Mouse (Mus musculus) MEL (cell line): Measurements from ENCODE around the gene Cd247. TPM values are rescaled to one million over a fixed set of nuclear protein-coding genes. Genes with fewer than 3 reads are reported as not detected.
A peak's percentile ranks its signal among the peaks of the same experiment; 100 is the strongest.

ENCODE experiments used
- DNase-seq: peaks from one replicate; pipeline ENCODE4 v3.0.0; 2011; ENCODE audit warnings: low read depth, low spot score
- H3K27ac ChIP-seq: 2 replicates; pipeline ENCODE4 v1.5.1; 2012; ENCODE audit warnings: low read depth, mild to moderate bottlenecking, control low read depth, low read length, moderate library complexity; ENCODE audit not compliant: control insufficient read depth
- H3K27me3 ChIP-seq, 2 experiments: fragments of 150-350 bp in 1 of 2; sonication (generic) in 1 of 2; 2 replicates each; pipeline ENCODE4 v1.6.1; 2012; ENCODE audit warnings: low read length in 2 of 2, mild to moderate bottlenecking in 2 of 2, improper control_type of control experiment in 1 of 2, moderate library complexity in 1 of 2; ENCODE audit not compliant: insufficient read depth in 2 of 2, control insufficient read depth in 1 of 2
- H3K36me3 ChIP-seq, 2 experiments: 2 replicates each; pipeline ENCODE4 v1.6.1; 2012 to 2014; ENCODE audit warnings: low read length in 2 of 2, improper control_type of control experiment in 1 of 2, inconsistent platforms in 1 of 2, mild to moderate bottlenecking in 1 of 2; ENCODE audit not compliant: insufficient read depth in 2 of 2, control insufficient read depth in 1 of 2
- H3K4me1 ChIP-seq, 2 experiments: fragments of 150-350 bp in 1 of 2; sonication (generic) in 1 of 2; 2 replicates each; pipeline ENCODE4 v1.6.1; 2012; ENCODE audit warnings: low read length in 2 of 2, improper control_type of control experiment in 1 of 2, mild to moderate bottlenecking in 1 of 2; ENCODE audit not compliant: insufficient read depth in 2 of 2, control insufficient read depth in 1 of 2
- H3K4me3 ChIP-seq, 2 experiments: fragments of 150-350 bp in 1 of 2; sonication (generic) in 1 of 2; 2 replicates each; pipeline ENCODE4 v1.5.1; 2012; ENCODE audit warnings: low read depth in 2 of 2, low read length in 2 of 2, mild to moderate bottlenecking in 2 of 2, moderate library complexity in 2 of 2, control low read depth in 1 of 2, improper control_type of control experiment in 1 of 2; ENCODE audit not compliant: control insufficient read depth in 1 of 2, insufficient read depth in 1 of 2
- H3K79me2 ChIP-seq: 2 replicates; pipeline ENCODE4 v1.6.1; 2012; ENCODE audit warnings: mild to moderate bottlenecking, low read length, moderate library complexity; ENCODE audit not compliant: control insufficient read depth, poor library complexity, insufficient read depth
- H3K9ac ChIP-seq: 2 replicates; pipeline ENCODE4 v1.6.1; 2012; ENCODE audit warnings: low read depth, mild to moderate bottlenecking, control low read depth, low read length, moderate library complexity; ENCODE audit not compliant: control insufficient read depth, poor library complexity, severe bottlenecking
- H3K9me3 ChIP-seq: fragments of 150-350 bp; sonication (generic); replicated peaks from 2 replicates; pipeline ENCODE4 v1.6.1; 2012; ENCODE audit warnings: mild to moderate bottlenecking, low read length, improper control_type of control experiment, moderate library complexity; ENCODE audit not compliant: insufficient read depth
- BHLHE40 ChIP-seq: IDR thresholded peaks from 2 replicates; pipeline ENCODE4 v1.6.1; 2012; ENCODE audit warnings: low read depth, mild to moderate bottlenecking, inconsistent platforms, low read length, improper control_type of control experiment, borderline replicate concordance
- CHD1 ChIP-seq: IDR thresholded peaks from 2 replicates; pipeline ENCODE4 v1.6.1; 2012; ENCODE audit warnings: low read depth, mild to moderate bottlenecking, inconsistent platforms, low read length, improper control_type of control experiment
- CHD2 ChIP-seq: IDR thresholded peaks from 2 replicates; pipeline ENCODE4 v1.6.1; 2011; ENCODE audit warnings: low read length, improper control_type of control experiment
- CTCF ChIP-seq, 3 experiments: IDR thresholded peaks in 2 of 3; conservative IDR thresholded peaks in 1 of 3; 2 replicates each; pipeline ENCODE4 v1.5.1; 2011 to 2012; ENCODE audit warnings: low read length in 3 of 3, low read depth in 2 of 3, mild to moderate bottlenecking in 2 of 3, improper control_type of control experiment in 1 of 3, inconsistent platforms in 1 of 3, mixed read lengths in 1 of 3, moderate library complexity in 1 of 3; ENCODE audit not compliant: control insufficient read depth in 1 of 3, insufficient read depth in 1 of 3, poor library complexity in 1 of 3, severe bottlenecking in 1 of 3
- E2F4 ChIP-seq: IDR thresholded peaks from 2 replicates; pipeline ENCODE4 v1.6.1; 2011; ENCODE audit warnings: low read depth, low read length, improper control_type of control experiment, borderline replicate concordance
- ELF1 ChIP-seq: IDR thresholded peaks from 2 replicates; pipeline ENCODE4 v1.6.1; 2014; ENCODE audit warnings: low read depth, mild to moderate bottlenecking, inconsistent platforms, low read length, improper control_type of control experiment, moderate library complexity
- EP300 ChIP-seq, 2 experiments: IDR thresholded peaks; 2 replicates each; pipeline ENCODE4 v1.6.1; 2011; ENCODE audit warnings: improper control_type of control experiment in 2 of 2, low read length in 2 of 2, low read depth in 1 of 2, mild to moderate bottlenecking in 1 of 2
- ETS1 ChIP-seq: IDR thresholded peaks from 2 replicates; pipeline ENCODE4 v1.6.1; 2012; ENCODE audit warnings: low read depth, mild to moderate bottlenecking, inconsistent platforms, low read length, improper control_type of control experiment, moderate library complexity
- GABPA ChIP-seq: IDR thresholded peaks from 2 replicates; pipeline ENCODE4 v1.6.1; 2012; ENCODE audit warnings: low read depth, mild to moderate bottlenecking, inconsistent platforms, low read length, improper control_type of control experiment, moderate library complexity
- GATA1 ChIP-seq: IDR thresholded peaks from 2 replicates; pipeline ENCODE4 v1.6.1; 2011; ENCODE audit warnings: low read depth, low read length, improper control_type of control experiment
- HCFC1 ChIP-seq: IDR thresholded peaks from 2 replicates; pipeline ENCODE4 v1.6.1; 2012; ENCODE audit warnings: low read depth, mild to moderate bottlenecking, inconsistent platforms, low read length, improper control_type of control experiment, moderate library complexity
- JUND ChIP-seq: IDR thresholded peaks from 2 replicates; pipeline ENCODE4 v1.6.1; 2011; ENCODE audit warnings: low read depth, mild to moderate bottlenecking, improper control_type of control experiment, low read length
- KAT2A ChIP-seq: conservative IDR thresholded peaks from 2 replicates; pipeline ENCODE4 v1.6.1; 2012; ENCODE audit warnings: low read depth, low read length, improper control_type of control experiment, inconsistent platforms
- MAFK ChIP-seq: IDR thresholded peaks from 2 replicates; pipeline ENCODE4 v1.6.1; 2011; ENCODE audit warnings: low read depth, mild to moderate bottlenecking, low read length, improper control_type of control experiment, borderline replicate concordance
- MAX ChIP-seq: IDR thresholded peaks from 2 replicates; pipeline ENCODE4 v1.6.1; 2011; ENCODE audit warnings: low read length, improper control_type of control experiment
- MAZ ChIP-seq: IDR thresholded peaks from 2 replicates; pipeline ENCODE4 v1.6.1; 2012; ENCODE audit warnings: low read depth, mild to moderate bottlenecking, inconsistent platforms, low read length, improper control_type of control experiment
- MEF2A ChIP-seq: IDR thresholded peaks from 2 replicates; pipeline ENCODE4 v1.6.1; 2014; ENCODE audit warnings: low read depth, mild to moderate bottlenecking, inconsistent platforms, low read length, improper control_type of control experiment; ENCODE audit not compliant: poor library complexity, insufficient replicate concordance, severe bottlenecking; ENCODE audit errors: extremely low read depth
- MXI1 ChIP-seq: IDR thresholded peaks from 2 replicates; pipeline ENCODE4 v1.6.1; 2011; ENCODE audit warnings: mild to moderate bottlenecking, low read depth, low read length, improper control_type of control experiment
- MYB ChIP-seq: IDR thresholded peaks from 2 replicates; pipeline ENCODE4 v1.6.1; 2011; ENCODE audit warnings: mild to moderate bottlenecking, low read depth, low read length, improper control_type of control experiment
- MYC ChIP-seq: IDR thresholded peaks from 2 replicates; pipeline ENCODE4 v1.6.1; 2011; ENCODE audit warnings: low read depth, mild to moderate bottlenecking, low read length, improper control_type of control experiment, moderate library complexity
- NELFE ChIP-seq: IDR thresholded peaks from 2 replicates; pipeline ENCODE4 v1.6.1; 2011; ENCODE audit warnings: low read depth, low read length, improper control_type of control experiment
- POLR2A ChIP-seq, 2 experiments: IDR thresholded peaks; 2 replicates each; pipeline ENCODE4 v1.6.1; 2011 to 2012; ENCODE audit warnings: low read length in 2 of 2, mild to moderate bottlenecking in 2 of 2, control low read depth in 1 of 2, improper control_type of control experiment in 1 of 2, low read depth in 1 of 2, moderate library complexity in 1 of 2; ENCODE audit not compliant: control insufficient read depth in 1 of 2, insufficient read depth in 1 of 2, poor library complexity in 1 of 2
- POLR2AphosphoS2 ChIP-seq: IDR thresholded peaks from 2 replicates; pipeline ENCODE4 v1.6.1; 2011; ENCODE audit warnings: low read length, improper control_type of control experiment
- POLR2AphosphoS5 ChIP-seq: IDR thresholded peaks from 2 replicates; pipeline ENCODE4 v1.6.1; 2012; ENCODE audit warnings: low read depth, borderline replicate concordance, mild to moderate bottlenecking, inconsistent platforms, low read length, moderate library complexity, mixed read lengths
- RAD21 ChIP-seq: IDR thresholded peaks from 2 replicates; pipeline ENCODE4 v1.6.1; 2011; ENCODE audit warnings: mild to moderate bottlenecking, low read depth, low read length, improper control_type of control experiment
- RCOR1 ChIP-seq: IDR thresholded peaks from 2 replicates; pipeline ENCODE4 v1.6.1; 2012; ENCODE audit warnings: low read depth, mild to moderate bottlenecking, inconsistent platforms, low read length, improper control_type of control experiment
- SIN3A ChIP-seq: IDR thresholded peaks from 2 replicates; pipeline ENCODE4 v1.6.1; 2012; ENCODE audit warnings: low read length, improper control_type of control experiment, inconsistent platforms
- SMC3 ChIP-seq: IDR thresholded peaks from 2 replicates; pipeline ENCODE4 v1.6.1; 2011; ENCODE audit warnings: low read depth, low read length, improper control_type of control experiment
- TAL1 ChIP-seq: IDR thresholded peaks from 2 replicates; pipeline ENCODE4 v1.6.1; 2012; ENCODE audit warnings: mild to moderate bottlenecking, inconsistent platforms, low read length, moderate library complexity, mixed read lengths
- TBP ChIP-seq: IDR thresholded peaks from 2 replicates; pipeline ENCODE4 v1.8.0; 2011; ENCODE audit warnings: low read depth, low read length, improper control_type of control experiment
- TCF12 ChIP-seq: IDR thresholded peaks from 2 replicates; pipeline ENCODE4 v1.6.1; 2014; ENCODE audit warnings: low read depth, mild to moderate bottlenecking, inconsistent platforms, low read length, improper control_type of control experiment, moderate library complexity
- UBTF ChIP-seq: IDR thresholded peaks from 2 replicates; pipeline ENCODE4 v1.6.1; 2012; ENCODE audit warnings: low read depth, mild to moderate bottlenecking, inconsistent platforms, low read length, improper control_type of control experiment, moderate library complexity, borderline replicate concordance; ENCODE audit not compliant: insufficient read depth
- USF1 ChIP-seq: IDR thresholded peaks from 2 replicates; pipeline ENCODE4 v1.6.1; 2014; ENCODE audit warnings: low read depth, mild to moderate bottlenecking, inconsistent platforms, low read length, improper control_type of control experiment, moderate library complexity
- USF2 ChIP-seq, 2 experiments: IDR thresholded peaks; 2 replicates each; pipeline ENCODE4 v1.6.1; 2011 to 2012; ENCODE audit warnings: improper control_type of control experiment in 2 of 2, low read length in 2 of 2, borderline replicate concordance in 1 of 2, inconsistent platforms in 1 of 2, low read depth in 1 of 2, mild to moderate bottlenecking in 1 of 2; ENCODE audit not compliant: insufficient read depth in 1 of 2
- ZKSCAN1 ChIP-seq: IDR thresholded peaks from 2 replicates; pipeline ENCODE4 v1.6.1; 2012; ENCODE audit warnings: low read depth, mild to moderate bottlenecking, inconsistent platforms, low read length, improper control_type of control experiment, moderate library complexity
- ZMIZ1 ChIP-seq: IDR thresholded peaks from 2 replicates; pipeline ENCODE4 v1.6.1; 2012; ENCODE audit warnings: low read depth, mild to moderate bottlenecking, inconsistent platforms, low read length, improper control_type of control experiment, moderate library complexity
- polyA plus RNA-seq, 2 experiments: library from polyadenylated mRNA; stranded (reverse) in 1 of 2; unstranded in 1 of 2; fragments of >175 nt in 1 of 2; fragments of >200 nt in 1 of 2; gene quantifications; 2 replicates each; pipeline versions ENCODE4 v1.2.1 to v1.2.4; 2012; ENCODE audit warnings: low replicate concordance in 2 of 2, low read depth in 1 of 2; ENCODE audit not compliant: insufficient read length in 2 of 2, insufficient read depth in 1 of 2, missing spikeins in 1 of 2
- total RNA-seq: library from RNA; depleted of rRNA; stranded (reverse); fragments of 300-350 nt; gene quantifications from 2 replicates; pipeline ENCODE4 v1.2.3, GENCODE M21; 2012

Cd247 gene
- total and polyA plus RNA-seq, 3 experiments: 1.3 to 1.7 TPM; not detected in 1

DNA sequence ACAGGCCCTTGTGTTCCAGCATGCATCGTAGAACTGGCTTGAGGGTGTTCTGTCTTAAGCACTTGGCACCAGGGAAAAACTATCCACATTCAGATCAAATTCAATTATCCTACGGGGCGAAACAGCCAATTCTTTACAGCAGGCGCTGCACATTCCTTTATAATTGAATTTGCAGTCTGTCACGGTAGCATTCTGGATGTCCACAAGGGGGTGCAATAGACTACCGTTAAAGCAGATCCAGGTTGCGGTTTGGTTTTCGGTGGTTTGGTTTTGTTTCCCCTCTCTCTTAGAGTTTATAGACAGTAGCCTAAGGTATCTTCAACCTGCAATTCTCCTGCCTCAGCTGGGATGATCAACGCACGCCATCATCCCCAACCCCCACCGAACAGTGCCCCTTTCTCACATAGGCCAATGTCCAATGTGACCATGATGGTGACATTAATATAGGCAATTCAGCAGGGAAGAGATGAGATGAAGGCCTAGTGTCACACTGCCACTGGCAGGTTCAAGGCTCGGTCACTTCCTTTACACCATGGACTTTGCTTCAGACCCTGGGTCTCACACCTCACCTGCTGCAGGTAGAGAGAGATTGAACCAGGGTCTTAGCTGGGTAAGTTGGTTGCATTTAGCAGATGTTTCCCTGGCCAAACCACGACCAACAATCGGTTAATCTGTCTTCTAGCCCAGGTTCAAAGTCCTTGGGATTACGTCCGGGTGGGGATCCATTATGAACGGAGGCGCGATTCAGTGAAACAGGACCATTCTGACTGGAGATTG lies 12.8 kb upstream of the Cd247 start:
- H3K4me1 ChIP-seq: peaks cover 10 to 20% of the 10 kb centered on the region in 2 experiments
- H3K36me3 ChIP-seq: peaks cover 0 to 17% of the 10 kb centered on the region in 2 experiments; a peak in 3 of 4 replicates
- no peaks in the 10 kb centered on the region for H3K79me2 ChIP-seq
- peak overlapping the region in 1 of 2 experiments; percentile 24; a peak in 1 of 4 replicates for H3K4me3 ChIP-seq
- H3K27ac ChIP-seq: no peak overlapping the region
- DNase-seq: peak; percentile 84
- H3K27me3 ChIP-seq: no peaks in the 10 kb centered on the region
- no peaks in the 10 kb centered on the region for H3K9me3 ChIP-seq
- no peak overlapping the region; the same call in 1 of the 2 replicates for H3K9ac ChIP-seq
- TF ChIP-seq JUND: no peak
- TF ChIP-seq POLR2A (IDR thresholded peaks at IDR 0.05; ENCODE audit: control insufficient read depth in 1 of 2, insufficient read depth in 1 of 2, low read depth in 1 of 2, low read length in 2 of 2, poor library complexity in 1 of 2): peak in 1 of 2 experiments; percentile 31; a peak in 1 of 4 replicates
- 0 out of 2 replicates have a peak, but pooled peaks have one; percentile 3 for TF ChIP-seq ELF1
- TF ChIP-seq MYB: no peak
- no peak for TF ChIP-seq MAZ
- no peak for TF ChIP-seq MAFK
- TF ChIP-seq MEF2A: no peak
- no peak for TF ChIP-seq UBTF
- TF ChIP-seq CHD1: no peak
- TF ChIP-seq ZMIZ1: peak; percentile 40; the same call in 1 of the 2 replicates
- TF ChIP-seq SMC3: peak; percentile 81
- TF ChIP-seq TCF12: no peak
- no peak for TF ChIP-seq POLR2AphosphoS5
- TF ChIP-seq HCFC1: 0 out of 2 replicates have a peak, but pooled peaks have one; percentile 28
- no peak for TF ChIP-seq GABPA
- no peak for TF ChIP-seq TAL1
- no peak for TF ChIP-seq NELFE
- no peak for TF ChIP-seq USF1
- TF ChIP-seq MXI1: no peak
- TF ChIP-seq CHD2: no peak
- TF ChIP-seq GATA1: no peak
- peak; percentile 88 for TF ChIP-seq POLR2AphosphoS2
- no peak for TF ChIP-seq TBP
- TF ChIP-seq ETS1: no peak
- peak; percentile 82 for TF ChIP-seq RAD21
- TF ChIP-seq BHLHE40: no peak
- TF ChIP-seq CTCF (IDR thresholded peaks at IDR 0.05 in 2 of 3, conservative IDR thresholded peaks at IDR 0.05 in 1 of 3; ENCODE audit: control insufficient read depth in 1 of 3, insufficient read depth in 1 of 3, low read depth in 2 of 3, low read length in 3 of 3, poor library complexity in 1 of 3, severe bottlenecking in 1 of 3): peak; percentile 65 to 85 (median 79)
- TF ChIP-seq MYC: no peak
- TF ChIP-seq USF2 (IDR thresholded peaks at IDR 0.05; ENCODE audit: borderline replicate concordance in 1 of 2, insufficient read depth in 1 of 2, low read depth in 1 of 2, low read length in 2 of 2): no peak
- TF ChIP-seq ZKSCAN1: no peak
- TF ChIP-seq RCOR1: peak; percentile 62; the same call in 1 of the 2 replicates
- TF ChIP-seq KAT2A: no peak
- no peak for TF ChIP-seq MAX
- TF ChIP-seq EP300 (IDR thresholded peaks at IDR 0.05; ENCODE audit: low read depth in 1 of 2, low read length in 2 of 2): 0 out of 4 replicates have a peak, but pooled peaks of 1 of the 2 experiments have one; percentile 10
- no peak for TF ChIP-seq SIN3A
- TF ChIP-seq E2F4: no peak
